Mouse (Mus musculus) embryo, embryonic 10.5 days (tissue): ENCODE results near the gene Gchfr.
A peak's percentile ranks its signal among the peaks of the same experiment; 100 is the strongest.

Experiments
- DNase-seq: peaks from one replicate; pipeline ENCODE4 v3.0.0-alpha.2; 2015; ENCODE audit warnings: low spot score

Gene Gchfr

GRCm38 (mm10) chr2:119173991-119174651 lies 6.5 kb downstream of the Gchfr start, which contains the start of gene Gm14137:
TSS of gene Gm14137 (plus strand) at chr2:119174509.
- no peak for DNase-seq

GRCm38 (mm10) chr2:119174866-119175265 lies 7.3 kb downstream of the Gchfr start:
- no peak for DNase-seq

- DNase-seq = no peak
Measured at GRCm38 (mm10) chr2:119175614-119176013, 8.0 kb downstream of the Gchfr start.

- no peak for DNase-seq
Measured at GRCm38 (mm10) chr2:119176761-119177160, 9.2 kb downstream of the Gchfr start.

GRCm38 (mm10) chr2:119177384-119177939 lies 9.9 kb downstream of the Gchfr start:
- DNase-seq = no peak

- DNase-seq = no peak
Measured at GRCm38 (mm10) chr2:119182914-119183313, 15.3 kb downstream of the Gchfr start.

GRCm38 (mm10) chr2:119189029-119189710 lies 21.6 kb downstream of the Gchfr start:
- DNase-seq = peak; percentile 85

- DNase-seq = no peak
Measured at GRCm38 (mm10) chr2:119190969-119191368, 23.4 kb downstream of the Gchfr start.

GRCm38 (mm10) chr2:119194140-119194539 lies 26.6 kb downstream of the Gchfr start:
- no peak for DNase-seq

GRCm38 (mm10) chr2:119196316-119197108 lies 28.9 kb downstream of the Gchfr start:
- peak; percentile 34 for DNase-seq

GRCm38 (mm10) chr2:119197493-119197892 lies 29.9 kb downstream of the Gchfr start:
- no peak for DNase-seq

- no peak for DNase-seq
Measured at GRCm38 (mm10) chr2:119198049-119198448, 30.5 kb downstream of the Gchfr start.

- DNase-seq = no peak
Measured at GRCm38 (mm10) chr2:119198934-119199333, 31.4 kb downstream of the Gchfr start.

GRCm38 (mm10) chr2:119202914-119203453 lies 35.4 kb downstream of the Gchfr start:
- no peak for DNase-seq

- DNase-seq = no peak
Measured at GRCm38 (mm10) chr2:119203871-119204460, 36.4 kb downstream of the Gchfr start.

- DNase-seq = no peak
Measured at GRCm38 (mm10) chr2:119207961-119208343, 40.4 kb downstream of the Gchfr start.

- peak; percentile 99 for DNase-seq
Measured at GRCm38 (mm10) chr2:119208344-119209175, 41.0 kb downstream of the Gchfr start, which contains the start of the genes Zfyve19 and Dnajc17. TSS of gene Zfyve19 (plus strand) at chr2:119208617. TSS of gene Dnajc17 (minus strand) at chr2:119208795.

GRCm38 (mm10) chr2:119209176-119209507 lies 41.6 kb downstream of the Gchfr start:
- no peak for DNase-seq
